Mouse (Mus musculus) ES-Bruce4 (cell line): ENCODE data around the gene Slc2a10.

ENCODE experiments used
- CTCF ChIP-seq: IDR thresholded peaks from one replicate; pipeline ENCODE4 v1.8.1; 2011; ENCODE audit warnings: low read depth, low read length
- EP300 ChIP-seq: IDR thresholded peaks from 2 replicates; pipeline ENCODE4 v1.6.1; 2011; ENCODE audit warnings: low read depth, low read length; ENCODE audit not compliant: insufficient read depth
- POLR2A ChIP-seq: IDR thresholded peaks from one replicate; pipeline ENCODE4 v1.8.1; 2011; ENCODE audit warnings: low read length; ENCODE audit not compliant: insufficient read depth

DNA sequence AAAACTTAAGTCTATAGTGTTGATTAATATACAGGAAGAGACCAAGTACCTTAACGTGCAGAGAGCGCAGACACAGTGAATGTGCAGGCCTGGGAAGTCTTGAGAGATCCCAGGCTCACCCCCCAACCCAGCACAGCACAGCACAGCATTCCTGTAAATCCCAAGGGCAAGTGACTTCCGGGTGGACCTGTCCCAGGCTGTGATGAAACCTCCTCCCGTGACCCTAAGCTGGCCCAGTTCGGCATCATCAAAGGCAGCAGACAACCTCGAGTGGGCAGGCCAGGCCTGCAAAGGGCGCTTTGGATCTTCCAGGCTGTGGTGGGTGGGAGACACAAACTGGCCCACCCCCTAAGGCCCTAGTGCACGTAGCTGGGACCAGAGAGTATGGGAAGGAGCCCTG is 21.6 kb upstream of the Slc2a10 start:
- TF ChIP-seq CTCF = no peak
- no peak for TF ChIP-seq POLR2A
- TF ChIP-seq EP300 = no peak
